Mouse (Mus musculus) MEL (cell line): ENCODE measurements around the gene Aplf. TPM values are rescaled to one million over a fixed set of nuclear protein-coding genes. Genes with fewer than 3 reads are reported as not detected.

Experiments used
- DNase-seq: peaks from one replicate; pipeline ENCODE4 v3.0.0; 2011; ENCODE audit warnings: low read depth, low spot score
- H3K27ac ChIP-seq: 2 replicates; pipeline ENCODE4 v1.5.1; 2012; ENCODE audit warnings: low read depth, mild to moderate bottlenecking, control low read depth, low read length, moderate library complexity; ENCODE audit not compliant: control insufficient read depth
- H3K27me3 ChIP-seq, 2 experiments: fragments of 150-350 bp in 1 of 2; sonication (generic) in 1 of 2; 2 replicates each; pipeline ENCODE4 v1.6.1; 2012; ENCODE audit warnings: low read length in 2 of 2, mild to moderate bottlenecking in 2 of 2, improper control_type of control experiment in 1 of 2, moderate library complexity in 1 of 2; ENCODE audit not compliant: insufficient read depth in 2 of 2, control insufficient read depth in 1 of 2
- H3K36me3 ChIP-seq, 2 experiments: 2 replicates each; pipeline ENCODE4 v1.6.1; 2012 to 2014; ENCODE audit warnings: low read length in 2 of 2, improper control_type of control experiment in 1 of 2, inconsistent platforms in 1 of 2, mild to moderate bottlenecking in 1 of 2; ENCODE audit not compliant: insufficient read depth in 2 of 2, control insufficient read depth in 1 of 2
- H3K4me1 ChIP-seq, 2 experiments: fragments of 150-350 bp in 1 of 2; sonication (generic) in 1 of 2; 2 replicates each; pipeline ENCODE4 v1.6.1; 2012; ENCODE audit warnings: low read length in 2 of 2, improper control_type of control experiment in 1 of 2, mild to moderate bottlenecking in 1 of 2; ENCODE audit not compliant: insufficient read depth in 2 of 2, control insufficient read depth in 1 of 2
- H3K4me3 ChIP-seq, 2 experiments: fragments of 150-350 bp in 1 of 2; sonication (generic) in 1 of 2; 2 replicates each; pipeline ENCODE4 v1.5.1; 2012; ENCODE audit warnings: low read depth in 2 of 2, low read length in 2 of 2, mild to moderate bottlenecking in 2 of 2, moderate library complexity in 2 of 2, control low read depth in 1 of 2, improper control_type of control experiment in 1 of 2; ENCODE audit not compliant: control insufficient read depth in 1 of 2, insufficient read depth in 1 of 2
- H3K79me2 ChIP-seq: 2 replicates; pipeline ENCODE4 v1.6.1; 2012; ENCODE audit warnings: mild to moderate bottlenecking, low read length, moderate library complexity; ENCODE audit not compliant: control insufficient read depth, poor library complexity, insufficient read depth
- H3K9ac ChIP-seq: 2 replicates; pipeline ENCODE4 v1.6.1; 2012; ENCODE audit warnings: low read depth, mild to moderate bottlenecking, control low read depth, low read length, moderate library complexity; ENCODE audit not compliant: control insufficient read depth, poor library complexity, severe bottlenecking
- H3K9me3 ChIP-seq: fragments of 150-350 bp; sonication (generic); replicated peaks from 2 replicates; pipeline ENCODE4 v1.6.1; 2012; ENCODE audit warnings: mild to moderate bottlenecking, low read length, improper control_type of control experiment, moderate library complexity; ENCODE audit not compliant: insufficient read depth
- BHLHE40 ChIP-seq: IDR thresholded peaks from 2 replicates; pipeline ENCODE4 v1.6.1; 2012; ENCODE audit warnings: low read depth, mild to moderate bottlenecking, inconsistent platforms, low read length, improper control_type of control experiment, borderline replicate concordance
- CHD1 ChIP-seq: IDR thresholded peaks from 2 replicates; pipeline ENCODE4 v1.6.1; 2012; ENCODE audit warnings: low read depth, mild to moderate bottlenecking, inconsistent platforms, low read length, improper control_type of control experiment
- CHD2 ChIP-seq: IDR thresholded peaks from 2 replicates; pipeline ENCODE4 v1.6.1; 2011; ENCODE audit warnings: low read length, improper control_type of control experiment
- CTCF ChIP-seq, 3 experiments: IDR thresholded peaks in 2 of 3; conservative IDR thresholded peaks in 1 of 3; 2 replicates each; pipeline ENCODE4 v1.5.1; 2011 to 2012; ENCODE audit warnings: low read length in 3 of 3, low read depth in 2 of 3, mild to moderate bottlenecking in 2 of 3, improper control_type of control experiment in 1 of 3, inconsistent platforms in 1 of 3, mixed read lengths in 1 of 3, moderate library complexity in 1 of 3; ENCODE audit not compliant: control insufficient read depth in 1 of 3, insufficient read depth in 1 of 3, poor library complexity in 1 of 3, severe bottlenecking in 1 of 3
- ETS1 ChIP-seq: IDR thresholded peaks from 2 replicates; pipeline ENCODE4 v1.6.1; 2012; ENCODE audit warnings: low read depth, mild to moderate bottlenecking, inconsistent platforms, low read length, improper control_type of control experiment, moderate library complexity
- HCFC1 ChIP-seq: IDR thresholded peaks from 2 replicates; pipeline ENCODE4 v1.6.1; 2012; ENCODE audit warnings: low read depth, mild to moderate bottlenecking, inconsistent platforms, low read length, improper control_type of control experiment, moderate library complexity
- JUND ChIP-seq: IDR thresholded peaks from 2 replicates; pipeline ENCODE4 v1.6.1; 2011; ENCODE audit warnings: low read depth, mild to moderate bottlenecking, improper control_type of control experiment, low read length
- MAFK ChIP-seq: IDR thresholded peaks from 2 replicates; pipeline ENCODE4 v1.6.1; 2011; ENCODE audit warnings: low read depth, mild to moderate bottlenecking, low read length, improper control_type of control experiment, borderline replicate concordance
- MAX ChIP-seq: IDR thresholded peaks from 2 replicates; pipeline ENCODE4 v1.6.1; 2011; ENCODE audit warnings: low read length, improper control_type of control experiment
- MEF2A ChIP-seq: IDR thresholded peaks from 2 replicates; pipeline ENCODE4 v1.6.1; 2014; ENCODE audit warnings: low read depth, mild to moderate bottlenecking, inconsistent platforms, low read length, improper control_type of control experiment; ENCODE audit not compliant: poor library complexity, insufficient replicate concordance, severe bottlenecking; ENCODE audit errors: extremely low read depth
- MYB ChIP-seq: IDR thresholded peaks from 2 replicates; pipeline ENCODE4 v1.6.1; 2011; ENCODE audit warnings: mild to moderate bottlenecking, low read depth, low read length, improper control_type of control experiment
- MYC ChIP-seq: IDR thresholded peaks from 2 replicates; pipeline ENCODE4 v1.6.1; 2011; ENCODE audit warnings: low read depth, mild to moderate bottlenecking, low read length, improper control_type of control experiment, moderate library complexity
- NELFE ChIP-seq: IDR thresholded peaks from 2 replicates; pipeline ENCODE4 v1.6.1; 2011; ENCODE audit warnings: low read depth, low read length, improper control_type of control experiment
- NRF1 ChIP-seq: IDR thresholded peaks from 2 replicates; pipeline ENCODE4 v1.6.1; 2014; ENCODE audit warnings: low read depth, mild to moderate bottlenecking, inconsistent platforms, low read length, improper control_type of control experiment, moderate library complexity; ENCODE audit not compliant: poor library complexity, insufficient read depth, severe bottlenecking
- POLR2AphosphoS5 ChIP-seq: IDR thresholded peaks from 2 replicates; pipeline ENCODE4 v1.6.1; 2012; ENCODE audit warnings: low read depth, borderline replicate concordance, mild to moderate bottlenecking, inconsistent platforms, low read length, moderate library complexity, mixed read lengths
- RAD21 ChIP-seq: IDR thresholded peaks from 2 replicates; pipeline ENCODE4 v1.6.1; 2011; ENCODE audit warnings: mild to moderate bottlenecking, low read depth, low read length, improper control_type of control experiment
- TBP ChIP-seq: IDR thresholded peaks from 2 replicates; pipeline ENCODE4 v1.8.0; 2011; ENCODE audit warnings: low read depth, low read length, improper control_type of control experiment
- TCF12 ChIP-seq: IDR thresholded peaks from 2 replicates; pipeline ENCODE4 v1.6.1; 2014; ENCODE audit warnings: low read depth, mild to moderate bottlenecking, inconsistent platforms, low read length, improper control_type of control experiment, moderate library complexity
- USF2 ChIP-seq, 2 experiments: IDR thresholded peaks; 2 replicates each; pipeline ENCODE4 v1.6.1; 2011 to 2012; ENCODE audit warnings: improper control_type of control experiment in 2 of 2, low read length in 2 of 2, borderline replicate concordance in 1 of 2, inconsistent platforms in 1 of 2, low read depth in 1 of 2, mild to moderate bottlenecking in 1 of 2; ENCODE audit not compliant: insufficient read depth in 1 of 2
- ZKSCAN1 ChIP-seq: IDR thresholded peaks from 2 replicates; pipeline ENCODE4 v1.6.1; 2012; ENCODE audit warnings: low read depth, mild to moderate bottlenecking, inconsistent platforms, low read length, improper control_type of control experiment, moderate library complexity
- ZMIZ1 ChIP-seq: IDR thresholded peaks from 2 replicates; pipeline ENCODE4 v1.6.1; 2012; ENCODE audit warnings: low read depth, mild to moderate bottlenecking, inconsistent platforms, low read length, improper control_type of control experiment, moderate library complexity
- polyA plus RNA-seq, 2 experiments: library from polyadenylated mRNA; stranded (reverse) in 1 of 2; unstranded in 1 of 2; fragments of >175 nt in 1 of 2; fragments of >200 nt in 1 of 2; gene quantifications; 2 replicates each; pipeline versions ENCODE4 v1.2.1 to v1.2.4; 2012; ENCODE audit warnings: low replicate concordance in 2 of 2, low read depth in 1 of 2; ENCODE audit not compliant: insufficient read length in 2 of 2, insufficient read depth in 1 of 2, missing spikeins in 1 of 2
- total RNA-seq: library from RNA; depleted of rRNA; stranded (reverse); fragments of 300-350 nt; gene quantifications from 2 replicates; pipeline ENCODE4 v1.2.3, GENCODE M21; 2012

The Aplf gene
- total and polyA plus RNA-seq, 3 experiments, result 12.6 to 20.3 TPM; not detected in 1

GRCm38 (mm10) chr6:87667804-87668203 is 4.2 kb downstream of the Aplf start (continued):
- TF ChIP-seq HCFC1, result no peak
- no peak for TF ChIP-seq ZMIZ1
- TF ChIP-seq NRF1, result no peak
- no peak for TF ChIP-seq BHLHE40
- no peak for TF ChIP-seq MAX

DNA sequence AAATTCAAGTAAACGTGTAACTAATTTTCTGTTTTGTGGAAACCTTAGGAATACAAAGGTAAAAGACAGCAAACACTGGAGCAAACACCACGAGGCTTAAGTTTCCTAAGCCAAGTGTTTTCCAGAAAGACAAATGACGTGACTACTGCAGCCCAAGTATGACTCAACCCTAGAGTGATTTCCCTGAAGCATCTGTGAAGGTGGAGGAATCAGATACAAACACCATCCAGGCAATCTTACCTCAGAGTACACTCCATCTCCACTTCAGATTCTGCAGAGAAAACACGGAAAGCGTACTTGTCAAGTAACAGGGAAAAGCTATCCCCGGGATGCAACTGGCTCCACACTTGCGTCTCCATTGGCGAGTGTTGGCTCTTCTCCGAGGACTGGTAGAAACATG is 8.5 kb downstream of the Aplf start:
- Histone ChIP-seq H3K27me3 (no peaks in the 10 kb centered on the region), H3K4me3 (no peak overlapping the region), H3K27ac (no peak overlapping the region), H3K79me2 (peaks cover 2% of the 10 kb centered on the region; the same call in 1 of the 2 replicates), H3K4me1 (peaks cover 22 to 37% of the 10 kb centered on the region in 2 experiments), H3K9me3 (no peaks in the 10 kb centered on the region), H3K36me3 (peaks cover 3 to 56% of the 10 kb centered on the region in 2 experiments; a peak in 3 of 4 replicates), H3K9ac (no peak overlapping the region)
- TF ChIP-seq MYB (no peak), TBP (no peak), MAX (no peak), RAD21 (no peak), CHD1 (no peak), BHLHE40 (no peak), HCFC1 (no peak), POLR2AphosphoS5 (no peak), NRF1 (no peak), TCF12 (no peak), MEF2A (no peak), ZKSCAN1 (no peak), USF2 (IDR thresholded peaks at IDR 0.05; ENCODE audit: borderline replicate concordance in 1 of 2, insufficient read depth in 1 of 2, low read depth in 1 of 2, low read length in 2 of 2) (no peak), CHD2 (no peak), NELFE (no peak), JUND (no peak), ETS1 (no peak), MAFK (no peak), MYC (no peak), CTCF (IDR thresholded peaks at IDR 0.05 in 2 of 3, conservative IDR thresholded peaks at IDR 0.05 in 1 of 3; ENCODE audit: control insufficient read depth in 1 of 3, insufficient read depth in 1 of 3, low read depth in 2 of 3, low read length in 3 of 3, poor library complexity in 1 of 3, severe bottlenecking in 1 of 3) (no peak)
- DNase-seq, result no peak
